Mouse (Mus musculus): ENCODE results near the gene Spag17.
"Not testable (repeated sequence)": the region's sequence is repeated elsewhere in the genome, so short reads cannot be mapped to it uniquely, and the experiment has no call there.

Gene Spag17

GRCm38 (mm10) chr3:99885187-99885811, at the start of gene Spag17:
TSS of gene Spag17 (plus strand) at chr3:99885406.
- DNase-seq (ENCODE audit: low read depth, low spot score), result no peak

DNA sequence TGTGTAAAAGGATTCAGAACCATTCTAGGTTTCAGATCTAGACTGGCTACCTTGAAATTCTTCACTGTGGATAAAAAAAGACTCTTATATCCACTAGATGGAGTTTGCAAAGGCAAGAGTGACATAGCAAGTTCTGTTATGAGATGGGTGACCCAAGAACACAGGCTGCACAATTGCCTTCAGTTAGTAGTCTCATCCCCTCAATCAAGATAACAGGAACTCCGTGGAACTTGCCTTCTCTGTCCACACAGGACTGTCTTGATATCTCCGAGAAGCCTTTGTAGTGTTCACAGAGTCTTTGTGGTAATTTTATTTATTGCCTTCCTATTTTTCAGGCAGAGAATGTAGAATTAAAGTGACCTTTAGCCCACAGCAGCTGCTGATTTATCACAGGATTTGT, 42.9 kb upstream of the Spag17 start:
- DNase-seq (ENCODE audit: low read depth, low spot score), result no peak

- no peak for DNase-seq (ENCODE audit: low read depth, low spot score)
Measured at GRCm38 (mm10) chr3:99842808-99843207, 42.4 kb upstream of the Spag17 start.

DNA sequence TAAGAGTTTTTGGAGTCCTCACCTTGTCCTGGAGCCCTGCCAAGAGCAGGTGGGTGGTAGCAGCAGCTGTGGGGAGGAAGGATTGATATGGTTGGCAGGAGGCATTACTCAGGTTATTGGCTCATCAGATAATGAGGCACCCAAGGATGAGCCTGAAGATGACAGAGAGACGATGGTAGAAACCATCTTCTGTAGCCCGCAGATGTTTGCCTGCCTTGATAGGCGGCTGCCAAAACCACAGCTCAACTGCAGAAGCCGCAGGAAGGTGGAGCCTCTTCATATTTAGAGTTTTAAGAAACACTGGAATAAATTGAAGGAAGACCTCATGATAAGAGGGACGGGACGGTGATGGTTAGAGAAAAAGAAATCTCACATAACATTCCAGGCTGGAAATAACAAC, 42.0 kb upstream of the Spag17 start:
- DNase-seq (ENCODE audit: low read depth, low spot score), result no peak

DNA sequence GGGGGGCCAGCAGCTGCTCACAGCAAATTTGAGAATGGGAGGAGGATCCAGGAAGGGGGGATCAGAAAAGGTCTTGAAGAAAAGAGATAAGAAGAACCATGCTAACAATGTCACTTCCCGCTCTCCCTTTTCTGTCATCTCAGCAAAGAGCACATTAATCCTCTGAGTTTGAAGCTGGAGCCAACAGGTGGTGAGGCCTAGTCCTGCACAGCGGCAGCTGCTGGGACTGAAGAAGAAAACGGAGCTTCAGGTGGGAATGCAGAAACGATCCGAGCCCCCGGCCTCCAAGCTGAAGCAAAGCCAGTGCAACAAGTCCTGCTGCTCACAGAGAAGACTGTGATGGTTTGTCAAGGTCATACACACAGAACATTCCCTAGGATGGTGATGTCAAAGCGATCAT, 34.3 kb upstream of the Spag17 start:
- no peak for DNase-seq (ENCODE audit: low read depth, low spot score)

- no peak for DNase-seq (ENCODE audit: low read depth, low spot score)
Measured at GRCm38 (mm10) chr3:99854595-99854994, 30.6 kb upstream of the Spag17 start.

DNA sequence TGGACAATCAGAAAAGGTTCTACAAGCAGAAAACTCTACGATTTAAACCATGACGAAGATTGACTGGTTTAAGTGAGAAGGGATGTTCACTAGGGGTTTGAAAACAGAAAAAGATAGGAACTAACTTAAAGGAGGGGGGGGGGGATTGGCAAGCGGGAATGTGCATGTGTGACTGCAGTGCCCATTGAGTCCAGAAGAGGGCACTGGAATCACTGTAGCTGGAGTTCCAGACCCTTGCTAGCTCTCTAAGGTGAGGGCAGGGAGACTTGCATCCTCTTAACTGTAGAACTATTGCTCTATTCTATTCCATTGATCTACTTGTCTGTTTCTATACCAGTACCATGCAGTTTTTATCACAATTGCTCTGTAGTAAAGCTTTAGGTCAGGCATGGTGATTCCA, 26.3 kb upstream of the Spag17 start:
- no peak for DNase-seq (ENCODE audit: low read depth, low spot score)

DNA sequence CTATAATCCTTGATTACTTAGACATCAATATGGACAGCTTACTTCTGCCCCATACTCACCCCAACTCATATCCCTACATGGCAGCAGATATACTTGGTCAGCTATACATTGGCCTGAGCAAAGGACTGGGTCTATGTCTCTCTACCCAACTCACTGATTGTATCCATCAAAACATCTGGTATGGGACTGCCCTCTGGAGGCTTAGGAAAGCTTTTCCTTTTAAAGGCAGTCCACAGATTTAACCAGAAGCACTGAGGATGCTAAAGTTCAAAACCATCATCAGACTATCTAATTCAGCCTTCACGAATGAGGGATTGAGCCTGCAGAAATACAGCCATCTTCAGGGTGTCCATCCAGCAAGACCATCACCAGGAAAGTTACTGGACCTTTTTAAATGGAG, 20.5 kb upstream of the Spag17 start:
- no peak for DNase-seq (ENCODE audit: low read depth, low spot score)

DNA sequence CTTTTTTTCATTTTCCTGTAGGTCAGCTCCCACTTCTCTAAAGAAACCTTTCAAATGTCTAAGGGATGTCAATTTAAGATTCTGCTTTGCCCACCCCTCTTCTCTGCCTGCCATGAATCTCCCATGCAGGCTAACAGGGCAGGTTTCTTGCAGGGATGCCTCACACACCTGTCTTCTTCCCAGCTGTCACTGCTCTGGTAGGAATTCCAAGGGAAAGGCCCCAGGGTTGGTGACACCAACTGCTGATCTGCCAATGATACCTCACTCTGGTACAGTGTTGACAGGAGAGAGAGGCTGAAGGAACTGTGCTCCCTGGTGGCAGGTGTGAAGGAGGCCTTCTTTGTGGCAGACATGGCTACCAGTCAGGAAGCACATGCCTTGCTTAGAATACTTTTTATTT, 10.1 kb upstream of the Spag17 start:
- no peak for DNase-seq (ENCODE audit: low read depth, low spot score)

GRCm38 (mm10) chr3:99881498-99881897, 3.7 kb upstream of the Spag17 start:
- DNase-seq (ENCODE audit: low read depth, low spot score), result no peak

DNA sequence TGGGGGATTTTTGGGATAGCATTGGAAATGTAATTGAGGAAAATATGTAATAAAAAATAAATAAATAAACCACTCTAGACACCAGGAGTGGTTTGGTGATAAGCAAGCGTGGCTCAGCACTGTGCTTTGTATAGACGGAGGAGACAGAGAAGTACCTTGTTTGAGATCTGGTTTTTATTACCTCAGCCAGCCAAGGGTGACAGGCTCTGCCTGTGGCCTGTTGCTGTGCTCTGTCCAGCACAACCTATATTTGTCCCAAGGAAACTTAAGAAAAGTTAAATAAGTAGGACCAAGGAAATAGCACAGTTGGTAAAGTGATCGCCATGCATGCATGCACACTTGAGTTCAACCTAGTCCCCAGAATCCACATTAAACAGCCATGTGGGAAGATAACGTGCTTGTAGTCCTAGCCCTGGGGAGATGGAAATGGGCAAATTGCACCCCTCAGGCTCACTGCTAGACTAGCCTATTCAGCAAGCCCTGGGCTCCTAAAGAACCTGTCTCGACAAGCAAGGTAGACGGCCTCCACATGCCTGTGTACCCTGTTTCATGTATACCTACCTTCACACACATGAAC, 1.1 kb upstream of the Spag17 start:
- no peak for DNase-seq (ENCODE audit: low read depth, low spot score)

DNA sequence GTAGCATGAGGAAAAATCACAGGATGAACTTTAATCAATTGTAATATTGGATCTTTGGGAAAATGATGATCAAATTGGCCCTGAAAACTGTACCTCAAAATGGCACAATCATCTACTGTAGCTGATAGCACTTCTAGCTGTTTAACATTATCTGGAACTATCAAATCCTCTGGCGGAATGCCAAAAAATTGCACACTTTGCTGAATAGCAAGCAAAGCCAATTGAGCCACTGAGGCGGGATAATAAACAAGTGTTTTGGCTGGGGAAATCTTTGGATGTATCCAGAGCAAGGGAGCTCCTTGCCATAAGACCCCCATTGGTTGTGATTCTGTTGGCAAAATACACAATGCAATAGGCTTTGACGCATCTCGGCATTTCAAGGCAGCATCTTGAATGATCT, 9.5 kb downstream of the Spag17 start:
- DNase-seq (ENCODE audit: low read depth, low spot score), result not testable (repeated sequence)

GRCm38 (mm10) chr3:99913809-99914439, 28.7 kb downstream of the Spag17 start:
- DNase-seq (ENCODE audit: low read depth, low spot score), result no peak

DNA sequence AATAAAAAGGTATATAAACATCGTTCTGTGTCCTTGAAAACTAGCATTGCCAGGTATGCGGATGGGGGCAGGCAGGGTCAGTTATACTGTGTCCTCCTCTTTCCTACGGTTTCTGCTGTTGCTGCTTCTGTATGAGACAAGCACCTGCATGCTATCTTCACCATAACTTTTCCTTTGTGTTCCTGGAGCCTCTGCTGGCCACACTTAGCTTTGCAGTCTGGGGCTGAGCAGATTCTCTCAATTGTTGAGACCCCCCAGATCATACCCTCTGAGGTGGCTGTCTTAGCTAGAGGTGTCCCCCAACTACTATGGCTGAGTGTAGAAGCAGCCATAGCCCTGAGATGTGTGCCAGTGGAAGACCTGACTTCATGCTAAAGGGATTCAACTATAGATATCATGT, 37.7 kb downstream of the Spag17 start:
- no peak for DNase-seq (ENCODE audit: low read depth, low spot score)

DNA sequence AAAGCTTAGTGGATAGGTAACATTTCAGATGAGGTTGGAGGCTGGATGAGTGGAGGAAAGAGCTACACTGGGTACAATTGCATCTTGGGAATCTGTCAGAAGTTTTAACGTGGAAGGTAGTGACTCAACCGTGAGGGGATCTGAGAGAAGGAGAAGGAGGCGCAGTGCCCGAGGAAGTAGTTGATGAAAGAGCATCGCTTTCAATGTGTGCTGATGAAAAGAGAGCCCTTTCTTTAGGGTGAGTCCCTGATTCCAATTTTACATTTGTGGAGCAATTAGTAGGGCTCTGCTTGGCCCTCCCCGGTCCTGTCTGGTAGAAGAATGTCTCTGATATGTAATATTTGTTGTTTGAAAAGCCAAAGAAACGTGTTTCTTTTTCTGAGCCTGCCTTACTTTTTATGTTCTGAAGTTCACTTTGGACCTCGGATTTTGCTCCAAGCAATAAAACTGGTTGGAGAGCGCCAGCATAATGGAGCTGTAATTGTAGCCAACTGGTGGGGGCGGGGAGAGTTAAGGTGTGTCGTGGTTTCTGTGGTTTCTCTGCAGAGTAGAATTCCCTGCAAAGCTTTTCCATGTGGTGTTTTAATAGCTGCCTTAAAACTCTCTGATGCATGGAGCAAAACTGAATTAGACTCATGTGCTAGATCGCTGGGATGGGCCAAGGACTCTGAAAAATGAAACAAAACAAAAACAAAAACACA, 45.9 kb downstream of the Spag17 start:
- DNase-seq (ENCODE audit: low read depth, low spot score), result no peak

DNA sequence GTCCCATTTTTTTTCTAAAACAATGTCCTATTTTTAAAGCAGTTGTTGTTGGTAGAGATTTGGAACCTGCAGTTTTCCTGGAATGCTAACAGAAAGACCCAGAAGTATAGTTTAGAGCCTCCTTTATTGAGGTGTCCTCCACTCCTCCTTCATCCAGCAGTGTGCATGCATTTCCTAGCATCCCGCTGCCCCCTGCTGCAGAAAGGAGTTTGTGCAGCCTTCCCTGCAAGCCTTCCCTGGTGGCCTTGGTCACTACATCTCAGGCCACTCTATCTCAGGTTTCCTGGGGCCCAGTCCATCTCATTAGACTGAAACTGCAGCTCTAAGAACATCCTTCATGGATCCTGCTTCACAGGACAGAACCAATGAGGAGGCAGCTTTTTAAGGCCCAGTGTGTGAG, 51.0 kb downstream of the Spag17 start:
- DNase-seq (ENCODE audit: low read depth, low spot score), result no peak

DNA sequence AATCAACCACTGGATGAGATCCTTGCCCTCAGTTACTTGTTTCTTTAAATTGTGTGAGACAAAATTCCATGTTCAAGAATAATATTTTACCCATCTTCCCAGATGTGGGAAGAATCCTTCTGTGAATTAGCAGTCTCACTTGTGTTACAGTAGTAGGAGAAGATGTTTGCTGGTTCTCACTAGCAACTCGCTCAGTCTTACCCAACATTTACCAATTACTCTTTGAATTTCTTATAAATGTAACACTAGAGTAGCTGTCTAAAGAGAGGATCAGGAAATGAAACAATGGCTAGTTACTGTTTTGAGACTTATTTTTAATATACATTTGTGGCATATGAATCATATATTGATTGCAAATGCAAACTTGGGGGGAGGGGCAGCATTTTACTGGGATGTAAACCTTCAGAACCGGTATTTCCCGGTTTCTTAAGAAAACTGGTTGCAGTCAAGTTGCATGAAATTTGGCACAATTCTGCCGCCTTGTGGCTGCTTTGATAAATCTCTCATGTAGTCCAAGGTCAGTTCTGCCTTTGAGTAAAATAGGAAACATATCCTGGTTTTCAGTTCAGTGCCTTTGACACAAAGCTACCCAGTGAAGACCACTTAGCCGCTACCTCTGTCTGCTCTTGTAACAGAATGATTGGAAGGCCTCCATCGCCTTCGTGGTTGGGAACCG, 53.5 kb downstream of the Spag17 start:
- DNase-seq (ENCODE audit: low read depth, low spot score), result peak; percentile 42

DNA sequence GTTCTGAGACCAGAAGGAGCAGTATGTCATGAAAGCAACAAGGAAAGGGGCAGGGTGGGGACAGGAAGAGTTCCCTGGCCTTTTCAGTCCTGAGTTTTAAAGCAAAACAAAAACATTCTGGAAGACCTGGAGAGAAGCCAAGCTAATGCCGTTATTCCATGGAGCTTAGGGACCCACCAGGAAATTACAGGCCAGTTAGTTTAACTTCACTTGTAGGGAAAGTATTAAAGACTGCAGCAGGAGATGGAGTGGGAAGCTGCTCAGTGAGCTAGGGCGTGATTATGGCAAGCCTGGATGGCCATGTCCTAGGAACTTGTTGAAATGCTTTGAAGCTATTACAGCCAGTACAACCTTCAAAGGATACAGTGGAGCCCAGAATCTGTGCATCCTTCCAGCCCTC, 60.0 kb downstream of the Spag17 start:
- DNase-seq (ENCODE audit: low read depth, low spot score), result no peak

DNA sequence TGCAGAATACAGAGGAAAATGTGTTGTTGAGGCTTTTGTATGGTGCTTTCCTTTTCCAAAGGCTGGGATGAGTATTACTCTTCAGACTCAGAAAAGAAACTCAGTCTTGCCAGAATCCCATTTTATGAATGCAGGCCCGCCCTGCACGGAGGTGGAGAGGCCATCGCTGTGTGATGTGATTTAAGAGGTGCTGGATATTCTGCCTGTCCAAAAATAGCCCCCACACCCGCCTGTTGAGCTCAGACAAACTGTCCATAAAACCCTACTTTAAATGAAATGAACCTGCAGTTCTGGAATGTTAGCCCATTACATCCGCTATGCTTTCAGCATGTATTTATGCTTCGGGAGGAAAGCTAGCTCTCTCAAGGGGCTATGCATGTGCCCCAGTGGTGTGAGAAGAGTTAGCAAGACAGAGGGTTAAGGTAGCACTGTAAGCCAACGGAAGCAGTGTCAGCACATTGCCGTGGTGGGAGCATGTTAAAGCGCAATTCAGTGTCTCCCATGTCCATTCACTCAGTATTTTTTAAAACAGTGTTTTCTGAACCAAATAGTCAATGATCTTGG, 68.9 kb downstream of the Spag17 start:
- no peak for DNase-seq (ENCODE audit: low read depth, low spot score)

GRCm38 (mm10) chr3:99956517-99956916, 71.3 kb downstream of the Spag17 start:
- DNase-seq (ENCODE audit: low read depth, low spot score), result no peak

GRCm38 (mm10) chr3:99959805-99960485, 74.7 kb downstream of the Spag17 start:
- no peak for DNase-seq (ENCODE audit: low read depth, low spot score)
